Mouse (Mus musculus): Measurements from ENCODE around the gene Madd.
"Not testable (repeated sequence)": the region's sequence is repeated elsewhere in the genome, so short reads cannot be mapped to it uniquely, and the experiment has no call there.

The Madd gene

GRCm38 (mm10) chr2:91125101-91125500 is 58.5 kb downstream of the Madd start:
- no peak for DNase-seq (ENCODE audit: low spot score in 2 of 2)

- DNase-seq (ENCODE audit: low spot score in 2 of 2) = no peak
Observed at GRCm38 (mm10) chr2:91123521-91123920, 60.1 kb downstream of the Madd start.

- no peak for DNase-seq (ENCODE audit: low spot score in 2 of 2)
Observed at GRCm38 (mm10) chr2:91121497-91121896, 62.1 kb downstream of the Madd start.

GRCm38 (mm10) chr2:91121011-91121410 is 62.6 kb downstream of the Madd start:
- DNase-seq (ENCODE audit: low spot score in 2 of 2) = no peak

GRCm38 (mm10) chr2:91120261-91120671 is 63.4 kb downstream of the Madd start:
- DNase-seq (ENCODE audit: low spot score in 2 of 2) = no peak

GRCm38 (mm10) chr2:91119551-91119950 is 64.1 kb downstream of the Madd start:
- DNase-seq (ENCODE audit: low spot score in 2 of 2) = no peak

GRCm38 (mm10) chr2:91119061-91119460 is 64.6 kb downstream of the Madd start:
- no peak for DNase-seq (ENCODE audit: low spot score in 2 of 2)

GRCm38 (mm10) chr2:91118647-91119046 is 65.0 kb downstream of the Madd start:
- no peak for DNase-seq (ENCODE audit: low spot score in 2 of 2)

GRCm38 (mm10) chr2:91117585-91118275 is 65.9 kb downstream of the Madd start, which contains the start of gene Mybpc3:
Gene Mybpc3 (plus strand): TSS chr2:91118144.
- no peak for DNase-seq (ENCODE audit: low spot score in 2 of 2)

GRCm38 (mm10) chr2:91116842-91117241 is 66.8 kb downstream of the Madd start:
- DNase-seq (ENCODE audit: low spot score in 2 of 2) = no peak

GRCm38 (mm10) chr2:91115578-91115970 is 68.1 kb downstream of the Madd start:
- no peak for DNase-seq (ENCODE audit: low spot score in 2 of 2)

- DNase-seq (ENCODE audit: low spot score in 2 of 2) = peak; percentile 88 to 97
Observed at GRCm38 (mm10) chr2:91114781-91115577, 68.7 kb downstream of the Madd start.

- no peak for DNase-seq (ENCODE audit: low spot score in 2 of 2)
Observed at GRCm38 (mm10) chr2:91113852-91114251, 69.8 kb downstream of the Madd start.

GRCm38 (mm10) chr2:91113334-91113733 is 70.3 kb downstream of the Madd start:
- no peak for DNase-seq (ENCODE audit: low spot score in 2 of 2)

GRCm38 (mm10) chr2:91112491-91112890 is 71.1 kb downstream of the Madd start:
- DNase-seq (ENCODE audit: low spot score in 2 of 2) = no peak

- DNase-seq (ENCODE audit: low spot score in 2 of 2) = not testable (repeated sequence)
Observed at GRCm38 (mm10) chr2:91111832-91112231, 71.8 kb downstream of the Madd start.

GRCm38 (mm10) chr2:91110429-91110828 is 73.2 kb downstream of the Madd start:
- no peak for DNase-seq (ENCODE audit: low spot score in 2 of 2)

GRCm38 (mm10) chr2:91109807-91110385 is 73.7 kb downstream of the Madd start:
- no peak for DNase-seq (ENCODE audit: low spot score in 2 of 2)

GRCm38 (mm10) chr2:91109241-91109640 is 74.4 kb downstream of the Madd start:
- DNase-seq (ENCODE audit: low spot score in 2 of 2) = no peak

- no peak for DNase-seq (ENCODE audit: low spot score in 2 of 2)
Observed at GRCm38 (mm10) chr2:91108156-91108555, 75.5 kb downstream of the Madd start.

GRCm38 (mm10) chr2:91101124-91101740 is 82.4 kb downstream of the Madd start:
- DNase-seq (ENCODE audit: low spot score in 2 of 2) = peak; percentile 77 to 93

- no peak for DNase-seq (ENCODE audit: low spot score in 2 of 2)
Observed at GRCm38 (mm10) chr2:91098156-91098555, 85.5 kb downstream of the Madd start.
